Mouse (Mus musculus): ENCODE data around the gene Prpsap1. TPM values are rescaled to one million over a fixed set of nuclear protein-coding genes. Genes with fewer than 3 reads are reported as not detected.

Gene Prpsap1
- total and polyA plus RNA-seq, 3 experiments, result 79.8 to 114 (median 114) TPM

- no peak overlapping the region for H3K4me3 ChIP-seq (replicated peaks in 1 of 3; ENCODE audit: low read depth in 2 of 3, low read length in 2 of 3, poor library complexity in 1 of 3)
- no peak overlapping the region for H3K27ac ChIP-seq (ENCODE audit: insufficient read depth, low read depth)
- no peaks in the 10 kb centered on the region for H3K79me2 ChIP-seq (replicated peaks; ENCODE audit: control insufficient read depth, extremely low read depth, insufficient read depth, poor library complexity, severe bottlenecking)
- no peak for TF ChIP-seq SMC3 (IDR thresholded peaks at IDR 0.05; ENCODE audit: low read depth, low read length)
- TF ChIP-seq EP300 (IDR thresholded peaks at IDR 0.05; ENCODE audit: low read length), result no peak
- no peak for TF ChIP-seq KAT2A (IDR thresholded peaks at IDR 0.05; ENCODE audit: insufficient replicate concordance, low read length)
- no peak for TF ChIP-seq PAX5 (IDR thresholded peaks at IDR 0.05; ENCODE audit: low read length)
- TF ChIP-seq RAD21 (IDR thresholded peaks at IDR 0.05; ENCODE audit: low read depth, low read length), result no peak
- no peak for TF ChIP-seq USF1 (IDR thresholded peaks at IDR 0.05; ENCODE audit: low read depth, low read length)
- no peak for TF ChIP-seq SIN3A (IDR thresholded peaks at IDR 0.05; ENCODE audit: low read length)
- TF ChIP-seq POLR2A (IDR thresholded peaks at IDR 0.05; ENCODE audit: low read depth, low read length), result no peak
- no peak for TF ChIP-seq RCOR1 (conservative IDR thresholded peaks at IDR 0.05; ENCODE audit: low read depth, low read length)
- TF ChIP-seq E2F4 (IDR thresholded peaks at IDR 0.05; ENCODE audit: insufficient replicate concordance, low read depth, low read length), result no peak
- H3K4me2 ChIP-seq (ENCODE audit: insufficient read depth, low read depth, poor library complexity, severe bottlenecking), result no peak overlapping the region
- peaks cover 27% of the 10 kb centered on the region for H3K27me3 ChIP-seq (replicated peaks)
- H3K36me3 ChIP-seq (replicated peaks in 1 of 2; ENCODE audit: control insufficient read depth in 1 of 2, insufficient read depth in 1 of 2, low read length in 1 of 2), result no peaks in the 10 kb centered on the region
- dilution Hi-C loops (cut with MboI; ENCODE audit: extremely low pct_ligation_motif_present, extremely low pct_unique_long_range_greater_than_20kb, low sequenced_read_pairs), result no loop called here
- peaks cover 8% of the 10 kb centered on the region for H3K9me3 ChIP-seq (replicated peaks; ENCODE audit: low read length)
- DNase-seq (ENCODE audit: extremely low read depth), result no peak
- no peak overlapping the region for H3K9ac ChIP-seq (ENCODE audit: insufficient read depth, low read depth)
- peaks cover 0 to 3% of the 10 kb centered on the region in 2 experiments; a peak in 1 of 4 replicates for H3K4me1 ChIP-seq (ENCODE audit: control insufficient read depth in 1 of 2, insufficient read depth in 2 of 2)
- in situ Hi-C loops (cut with MboI; ENCODE audit: low pct_ligation_motif_present, low pct_unique_long_range_greater_than_20kb, low sequenced_read_pairs), result no loop called here
Observed at GRCm38 (mm10) chr11:116511301-116511868, 17.4 kb upstream of the Prpsap1 start.

GRCm38 (mm10) chr11:116508689-116509088 is 14.7 kb upstream of the Prpsap1 start:
- no peak for TF ChIP-seq TBP (conservative IDR thresholded peaks at IDR 0.05; ENCODE audit: low read depth, low read length)
- no peak for TF ChIP-seq RAD21 (IDR thresholded peaks at IDR 0.05; ENCODE audit: low read depth, low read length)
- TF ChIP-seq USF1 (IDR thresholded peaks at IDR 0.05; ENCODE audit: low read depth, low read length), result no peak
- no peak for TF ChIP-seq ZMIZ1 (IDR thresholded peaks at IDR 0.05; ENCODE audit: low read depth, low read length)
- no peak for TF ChIP-seq MXI1 (IDR thresholded peaks at IDR 0.05; ENCODE audit: low read depth, low read length)
- TF ChIP-seq MAZ (IDR thresholded peaks at IDR 0.05; ENCODE audit: low read depth, low read length), result no peak
- no peak for TF ChIP-seq MAX (IDR thresholded peaks at IDR 0.05; ENCODE audit: low read length)
- TF ChIP-seq POLR2A (IDR thresholded peaks at IDR 0.05; ENCODE audit: low read depth, low read length), result no peak
- no peak for TF ChIP-seq TCF12 (IDR thresholded peaks at IDR 0.05; ENCODE audit: low read depth, low read length)
- TF ChIP-seq HCFC1 (IDR thresholded peaks at IDR 0.05; ENCODE audit: low read depth, low read length), result no peak
- no peak for TF ChIP-seq ETS1 (conservative IDR thresholded peaks at IDR 0.05; ENCODE audit: low read depth, low read length)
- no peak for TF ChIP-seq PAX5 (IDR thresholded peaks at IDR 0.05; ENCODE audit: low read length)
- no peak for TF ChIP-seq UBTF (IDR thresholded peaks at IDR 0.05; ENCODE audit: low read depth, low read length)
- TF ChIP-seq CTCF (conservative IDR thresholded peaks at IDR 0.05 in 1 of 2, IDR thresholded peaks at IDR 0.05 in 1 of 2; ENCODE audit: low read depth in 2 of 2, low read length in 2 of 2), result no peak
- no peak for TF ChIP-seq JUND (conservative IDR thresholded peaks at IDR 0.05; ENCODE audit: low read depth, low read length)
- no peak for TF ChIP-seq EP300 (IDR thresholded peaks at IDR 0.05; ENCODE audit: low read length)
- TF ChIP-seq NRF1 (IDR thresholded peaks at IDR 0.05; ENCODE audit: low read depth, low read length), result no peak
- TF ChIP-seq USF2 (conservative IDR thresholded peaks at IDR 0.05; ENCODE audit: low read depth, low read length), result no peak
- no peak for TF ChIP-seq MAFK (IDR thresholded peaks at IDR 0.05; ENCODE audit: insufficient replicate concordance, low read length)
- no peak for TF ChIP-seq CHD1 (IDR thresholded peaks at IDR 0.05; ENCODE audit: low read depth, low read length)
- H3K27me3 ChIP-seq (replicated peaks), result peaks cover 16% of the 10 kb centered on the region
- H3K4me1 ChIP-seq (ENCODE audit: control insufficient read depth in 1 of 2, insufficient read depth in 2 of 2), result no peaks in the 10 kb centered on the region
- in situ Hi-C loops (cut with MboI; ENCODE audit: low pct_ligation_motif_present, low pct_unique_long_range_greater_than_20kb, low sequenced_read_pairs) (no loop called here), dilution Hi-C loops (cut with MboI; ENCODE audit: extremely low pct_ligation_motif_present, extremely low pct_unique_long_range_greater_than_20kb, low sequenced_read_pairs) (no loop called here)
- H3K9me3 ChIP-seq (replicated peaks; ENCODE audit: low read length), result peaks cover 8% of the 10 kb centered on the region
- H3K27ac ChIP-seq (ENCODE audit: insufficient read depth, low read depth), result no peak overlapping the region
- no peak overlapping the region for H3K4me2 ChIP-seq (ENCODE audit: insufficient read depth, low read depth, poor library complexity, severe bottlenecking)
- no peak overlapping the region for H3K4me3 ChIP-seq (replicated peaks in 1 of 3; ENCODE audit: low read depth in 2 of 3, low read length in 2 of 3, poor library complexity in 1 of 3)
- no peak for DNase-seq (ENCODE audit: extremely low read depth)
- H3K79me2 ChIP-seq (replicated peaks; ENCODE audit: control insufficient read depth, extremely low read depth, insufficient read depth, poor library complexity, severe bottlenecking), result no peaks in the 10 kb centered on the region
- H3K36me3 ChIP-seq (replicated peaks in 1 of 2; ENCODE audit: control insufficient read depth in 1 of 2, insufficient read depth in 1 of 2, low read length in 1 of 2), result no peaks in the 10 kb centered on the region
- H3K9ac ChIP-seq (ENCODE audit: insufficient read depth, low read depth), result no peak overlapping the region

Measured in CH12.LX (cell line).